Mouse (Mus musculus) cerebellum, adult 2 months (tissue): ENCODE results near the gene Haao. TPM values are rescaled to one million over a fixed set of nuclear protein-coding genes. Genes with fewer than 3 reads are reported as not detected.

ENCODE experiments used
- DNase-seq, 2 experiments: peaks; one replicate each; pipeline ENCODE4 v3.0.0; 2021
- H3K27ac ChIP-seq: fragments of 200-500 bp; 2 replicates; pipeline ENCODE4 v1.5.1; 2012; ENCODE audit warnings: low read length, control low read depth, inconsistent platforms; ENCODE audit not compliant: insufficient read depth
- H3K27me3 ChIP-seq: fragments of 200-500 bp; 2 replicates; pipeline ENCODE4 v1.6.1; 2012; ENCODE audit warnings: inconsistent platforms, mild to moderate bottlenecking, low read length, moderate library complexity; ENCODE audit not compliant: control insufficient read depth, insufficient read depth
- H3K4me1 ChIP-seq: fragments of 200-500 bp; 2 replicates; pipeline ENCODE4 v1.6.1; 2011; ENCODE audit warnings: low read length; ENCODE audit not compliant: control insufficient read depth, insufficient read depth
- H3K4me3 ChIP-seq: fragments of 200-500 bp; replicated peaks from 2 replicates; pipeline ENCODE3; 2011; ENCODE audit warnings: mild to moderate bottlenecking, low read depth, low read length, control low read depth; ENCODE audit not compliant: insufficient read depth
- CTCF ChIP-seq: fragments of 200-500 bp; IDR thresholded peaks from 2 replicates; pipeline ENCODE4 v1.5.1; 2011; ENCODE audit warnings: low read depth, mild to moderate bottlenecking, control low read depth, low read length, moderate library complexity, borderline replicate concordance; ENCODE audit not compliant: insufficient read depth
- POLR2A ChIP-seq: fragments of 200-500 bp; IDR thresholded peaks from 2 replicates; pipeline ENCODE4 v1.6.1; 2011; ENCODE audit warnings: low read length, control low read depth, borderline replicate concordance; ENCODE audit not compliant: insufficient read depth
- WGBS: fragments of 180-500 bp; shearing (Covaris S2); methylation state at CpG from one replicate; pipeline ENCODE4 v1.1.7; 2018; 5-methylcytosine and 5-hydroxymethylcytosine counted together
- polyA plus RNA-seq: library from polyadenylated mRNA; depleted of rRNA; stranded (reverse); fragments of >200 nt; gene quantifications from 2 replicates; pipeline ENCODE4 v1.2.3, GENCODE M21; 2012

The Haao gene
- polyA plus RNA-seq, 1 experiment = 0.75 TPM

DNA sequence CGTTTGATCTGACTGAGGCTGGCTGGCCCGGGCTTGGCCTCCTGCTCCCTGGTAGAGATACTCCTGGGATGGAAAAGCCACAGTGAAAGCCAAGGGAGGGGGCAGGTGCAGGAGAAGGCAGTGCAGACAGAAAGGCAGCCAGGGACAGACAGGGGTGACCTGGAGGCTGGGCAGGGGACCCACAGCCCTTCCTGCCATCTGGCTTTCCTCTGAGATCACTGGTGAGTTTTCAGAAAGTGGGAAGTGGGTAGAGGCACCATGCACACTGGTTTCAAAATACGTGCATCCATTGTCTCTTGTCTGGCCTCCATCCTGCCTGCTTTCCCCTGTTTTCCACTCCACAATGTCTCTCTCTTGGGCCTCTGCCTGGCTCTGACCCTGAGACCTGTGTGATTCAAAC, 18.4 kb downstream of the Haao start:
- 43% methylated on average over 3 of the region's 3 CpGs for WGBS
- TF ChIP-seq CTCF = no peak
- TF ChIP-seq POLR2A = no peak

GRCm38 (mm10) chr17:83823835-83824234, 23.9 kb downstream of the Haao start:
- 79% methylated on average over 7 of the region's 7 CpGs for WGBS
- Histone ChIP-seq H3K4me3 (no peak overlapping the region), H3K4me1 (0 out of 2 replicates have a peak, but pooled peaks cover 3% of the 10 kb centered on the region), H3K27me3 (no peaks in the 10 kb centered on the region), H3K27ac (no peak overlapping the region)
- TF ChIP-seq POLR2A (no peak), CTCF (no peak)
- no peak for DNase-seq

More for the DNA sequence above, 18.4 kb downstream of the Haao start:
- DNase-seq = no peak
- Histone ChIP-seq H3K27ac (no peak overlapping the region), H3K27me3 (no peaks in the 10 kb centered on the region), H3K4me1 (peaks cover 8% of the 10 kb centered on the region), H3K4me3 (no peak overlapping the region)

DNA sequence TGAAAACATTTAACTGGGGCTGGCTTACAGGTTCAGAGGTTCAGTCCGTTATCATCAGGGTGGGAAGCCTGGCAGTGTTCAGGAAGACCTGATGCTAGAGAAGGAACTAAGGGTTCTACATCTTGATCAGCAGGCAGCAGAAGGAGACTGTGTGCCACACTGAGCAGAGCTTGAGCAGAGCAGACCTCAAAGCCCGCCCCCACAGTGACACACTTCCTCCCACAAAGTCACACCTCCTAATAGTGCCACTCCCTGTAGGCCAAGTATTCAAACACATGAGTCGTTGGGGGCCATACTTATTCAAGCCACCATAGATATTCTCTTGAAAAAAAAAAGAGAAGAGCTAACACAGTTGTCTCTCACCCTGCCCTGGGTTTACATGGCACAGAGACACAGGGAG, 25.9 kb downstream of the Haao start:
- DNase-seq = no peak
- Histone ChIP-seq H3K27ac (no peak overlapping the region), H3K27me3 (no peaks in the 10 kb centered on the region), H3K4me1 (0 out of 2 replicates have a peak, but pooled peaks cover 3% of the 10 kb centered on the region), H3K4me3 (no peak overlapping the region)
- 92% methylated on average over 3 of the region's 3 CpGs for WGBS
- TF ChIP-seq CTCF = no peak
- no peak for TF ChIP-seq POLR2A

DNA sequence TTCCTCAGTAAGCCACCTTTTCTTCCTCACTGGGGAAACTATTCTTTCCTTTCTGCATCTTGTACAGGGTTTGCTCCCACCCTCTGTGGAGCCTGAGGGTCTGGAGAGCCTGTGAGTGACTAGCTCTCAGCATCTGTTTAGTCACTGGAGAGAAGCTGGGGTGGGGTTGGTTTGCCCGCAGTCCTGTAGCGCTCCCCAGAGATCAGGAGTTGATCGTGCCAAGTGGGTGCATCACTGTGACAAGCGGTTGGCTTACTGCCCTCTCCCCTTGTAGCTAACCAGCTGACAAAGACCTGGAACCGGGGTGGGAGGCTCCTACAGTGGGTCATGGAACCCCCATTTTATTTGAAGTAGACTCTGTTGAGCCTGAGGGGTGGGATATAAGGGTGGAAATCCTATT, 27.1 kb downstream of the Haao start:
- no peaks in the 10 kb centered on the region for H3K27me3 ChIP-seq
- H3K4me3 ChIP-seq = no peak overlapping the region
- no peak overlapping the region for H3K27ac ChIP-seq
- 25% methylated on average over 5 of the region's 5 CpGs for WGBS
- no peak for DNase-seq
- no peak for TF ChIP-seq POLR2A
- 0 out of 2 replicates have a peak, but pooled peaks cover 3% of the 10 kb centered on the region for H3K4me1 ChIP-seq

DNA sequence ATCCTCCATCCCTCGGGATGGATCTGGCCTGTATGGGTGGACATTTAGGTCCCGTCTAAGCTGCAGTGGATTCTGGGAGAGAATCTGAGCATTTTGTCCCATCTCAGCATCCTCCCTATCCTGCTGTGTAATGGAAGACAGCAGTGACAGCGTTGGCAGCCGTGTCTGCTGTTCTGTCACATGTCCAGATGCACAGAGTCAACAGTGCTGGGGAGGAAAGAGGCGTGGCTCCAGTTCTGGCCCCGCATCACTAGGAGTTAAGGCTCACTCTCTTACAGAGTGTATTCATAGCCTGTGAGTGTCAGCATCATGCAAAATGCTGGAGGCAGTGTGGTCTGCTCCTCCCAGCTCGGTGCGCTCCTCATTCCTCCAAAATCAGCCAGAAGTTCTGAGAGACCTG, 28.3 kb downstream of the Haao start:
- no peak overlapping the region for H3K4me3 ChIP-seq
- WGBS = 48% methylated on average over 8 of the region's 8 CpGs
- no peak for DNase-seq
- H3K27me3 ChIP-seq = no peaks in the 10 kb centered on the region
- H3K4me1 ChIP-seq = 0 out of 2 replicates have a peak, but pooled peaks cover 3% of the 10 kb centered on the region
- no peak overlapping the region for H3K27ac ChIP-seq
- no peak for TF ChIP-seq POLR2A
- no peak for TF ChIP-seq CTCF

- TF ChIP-seq CTCF = no peak
- 90% methylated on average over 7 of the region's 7 CpGs for WGBS
- Histone ChIP-seq H3K4me1 (peaks cover 15% of the 10 kb centered on the region), H3K27ac (no peak overlapping the region), H3K4me3 (no peak overlapping the region), H3K27me3 (no peaks in the 10 kb centered on the region)
- DNase-seq = no peak
Observed at GRCm38 (mm10) chr17:83816996-83817395, 30.8 kb downstream of the Haao start.

DNA sequence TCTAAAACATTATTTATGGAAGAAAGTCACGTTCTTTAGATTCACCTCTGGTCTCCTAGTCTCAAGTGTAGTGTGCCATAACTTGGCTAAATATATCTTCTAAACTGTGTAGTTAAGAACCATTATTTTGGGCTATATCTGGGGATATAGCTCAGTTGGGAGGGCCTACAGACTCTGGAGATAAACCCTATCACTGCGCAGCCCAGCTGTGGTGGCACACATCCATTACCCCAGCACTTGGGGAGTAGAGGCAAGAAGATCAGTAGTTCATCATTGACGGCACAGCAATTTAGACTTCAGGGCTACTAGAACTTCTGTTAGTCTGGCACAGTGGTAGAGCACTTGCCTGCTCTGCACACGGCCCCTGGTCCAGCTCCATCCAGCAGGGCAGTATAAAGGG, 34.7 kb downstream of the Haao start:
- Histone ChIP-seq H3K4me3 (no peak overlapping the region), H3K27ac (peak overlapping the region; percentile 47), H3K4me1 (peaks cover 16% of the 10 kb centered on the region), H3K27me3 (no peaks in the 10 kb centered on the region)
- no peak for TF ChIP-seq POLR2A
- no peak for TF ChIP-seq CTCF
- 89% methylated on average over 4 of the region's 4 CpGs for WGBS
- DNase-seq = no peak

DNA sequence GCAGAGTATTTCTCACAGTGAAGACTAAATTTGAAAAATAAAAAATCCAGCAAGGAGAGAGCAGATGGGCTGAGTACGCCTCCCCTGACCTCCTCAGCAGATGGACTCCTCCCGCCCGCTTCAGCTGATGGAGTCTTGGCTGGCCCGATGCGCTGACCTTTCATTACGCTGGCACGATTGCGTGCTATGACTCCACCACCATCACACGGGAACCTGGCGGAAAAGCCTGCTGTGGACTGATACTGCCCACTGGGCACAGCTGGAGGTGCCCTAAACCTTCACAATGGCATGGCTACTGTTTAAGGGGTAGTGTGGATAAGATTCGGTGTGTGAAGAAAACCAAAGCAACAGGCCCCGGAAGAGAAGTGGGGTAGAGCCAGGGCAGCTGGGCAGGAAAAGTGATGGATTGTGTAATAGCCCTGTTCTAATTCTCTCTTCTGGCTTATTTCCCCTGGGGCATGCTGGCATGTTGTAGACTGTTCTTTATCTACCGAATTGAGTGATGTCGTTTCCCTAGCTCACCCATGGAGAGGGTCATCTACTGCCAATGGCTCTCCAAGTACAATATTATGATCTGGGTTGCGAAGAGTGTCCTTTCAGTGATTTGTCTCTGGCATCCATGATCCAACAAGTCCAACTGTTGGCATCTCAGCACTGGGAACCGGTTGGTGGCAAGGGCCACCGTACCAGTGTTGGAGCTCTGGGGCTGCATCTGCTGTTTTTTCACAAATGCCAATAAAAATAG, 35.4 kb downstream of the Haao start:
- DNase-seq = peak; percentile 85 to 89
- H3K4me1 ChIP-seq = peaks cover 16% of the 10 kb centered on the region
- peak overlapping the region; percentile 49 for H3K27ac ChIP-seq
- WGBS = 10% methylated on average over 17 of the region's 17 CpGs
- no peaks in the 10 kb centered on the region for H3K27me3 ChIP-seq
- no peak overlapping the region for H3K4me3 ChIP-seq
- TF ChIP-seq POLR2A = no peak

GRCm38 (mm10) chr17:83810285-83810684, 37.5 kb downstream of the Haao start:
- WGBS = 98% methylated on average over 5 of the region's 5 CpGs
- Histone ChIP-seq H3K27ac (no peak overlapping the region), H3K4me3 (no peak overlapping the region), H3K27me3 (no peaks in the 10 kb centered on the region), H3K4me1 (peaks cover 16% of the 10 kb centered on the region)
- TF ChIP-seq CTCF (no peak), POLR2A (no peak)
- DNase-seq = no peak
